Mouse (Mus musculus) retina, postnatal 7 days (tissue): Measurements from ENCODE around the gene Pex26.
A peak's percentile ranks its signal among the peaks of the same experiment; 100 is the strongest.

Experiments used
- DNase-seq: peaks from one replicate; pipeline ENCODE4 v3.0.0-alpha.2; 2012; ENCODE audit warnings: low read depth, low spot score

Pex26 gene

GRCm38 (mm10) chr6:121166098-121166552 lies 17.3 kb upstream of the Pex26 start:
- DNase-seq, result no peak

GRCm38 (mm10) chr6:121167381-121167975 lies 16.0 kb upstream of the Pex26 start:
- no peak for DNase-seq

- no peak for DNase-seq
Measured at GRCm38 (mm10) chr6:121171102-121171501, 12.4 kb upstream of the Pex26 start.

- no peak for DNase-seq
Measured at GRCm38 (mm10) chr6:121173471-121173870, 10.0 kb upstream of the Pex26 start.

GRCm38 (mm10) chr6:121174761-121175160 lies 8.7 kb upstream of the Pex26 start:
- DNase-seq, result no peak

- DNase-seq, result no peak
Measured at GRCm38 (mm10) chr6:121176011-121176730, 7.3 kb upstream of the Pex26 start.

- no peak for DNase-seq
Measured at GRCm38 (mm10) chr6:121176731-121177098, 6.8 kb upstream of the Pex26 start.

GRCm38 (mm10) chr6:121177118-121177708 lies 6.3 kb upstream of the Pex26 start:
- no peak for DNase-seq

- DNase-seq, result peak; percentile 53
Measured at GRCm38 (mm10) chr6:121178700-121179358, 4.6 kb upstream of the Pex26 start.

GRCm38 (mm10) chr6:121179846-121180245 lies 3.6 kb upstream of the Pex26 start:
- no peak for DNase-seq

- peak; percentile 41 for DNase-seq
Measured at GRCm38 (mm10) chr6:121184198-121185140, 1.0 kb downstream of the Pex26 start.

GRCm38 (mm10) chr6:121185232-121185631 lies 1.8 kb downstream of the Pex26 start:
- DNase-seq, result no peak

- DNase-seq, result no peak
Measured at GRCm38 (mm10) chr6:121191261-121192009, 8.0 kb downstream of the Pex26 start.

- no peak for DNase-seq
Measured at GRCm38 (mm10) chr6:121194061-121194955, 10.8 kb downstream of the Pex26 start.

GRCm38 (mm10) chr6:121194956-121195731 lies 11.7 kb downstream of the Pex26 start:
- DNase-seq, result no peak

- DNase-seq, result no peak
Measured at GRCm38 (mm10) chr6:121197807-121198365, 14.4 kb downstream of the Pex26 start.

GRCm38 (mm10) chr6:121200458-121200857 lies 17.0 kb downstream of the Pex26 start:
- no peak for DNase-seq

- DNase-seq, result no peak
Measured at GRCm38 (mm10) chr6:121202026-121202425, 18.6 kb downstream of the Pex26 start.
